In genomic region chr4:35752121-35752860, GRCm38 (mm10) we compare ENCODE assay signal across 25 mouse cellular contexts.
"Had no signal": no experiment of that assay in that cellular context is flagged by ENCODE, and none has a peak within 500 bp of the region (broad histone marks: within the 10 kb centered on the region; RNA-seq: fewer than 3 reads in every experiment).

No protein-coding gene starts in this region.

- H3K4me2 ChIP-seq: heart, embryonic 11.5 days; heart, embryonic 13.5 days; heart, embryonic 15.5 days; hindbrain, embryonic 13.5 days; hindbrain, embryonic 15.5 days; kidney, embryonic 15.5 days; limb, embryonic 13.5 days; limb, embryonic 15.5 days; liver, embryonic 12.5 days had no signal

- H3K9ac ChIP-seq: heart, embryonic 13.5 days; heart, embryonic 15.5 days; hindbrain, embryonic 13.5 days; hindbrain, embryonic 15.5 days; kidney, embryonic 15.5 days; limb, embryonic 13.5 days; limb, embryonic 15.5 days; liver, embryonic 12.5 days; liver, embryonic 14.5 days had no signal

- H3K4me1 ChIP-seq: heart, embryonic 13.5 days; heart, embryonic 15.5 days; hindbrain, embryonic 13.5 days; hindbrain, embryonic 15.5 days; kidney, embryonic 15.5 days; limb, embryonic 13.5 days; limb, embryonic 15.5 days; liver, embryonic 12.5 days had no signal

- H3K27ac ChIP-seq: heart, adult 2 months; heart, embryonic 13.5 days; heart, embryonic 15.5 days; hindbrain, embryonic 13.5 days; hindbrain, embryonic 15.5 days; hindbrain, postnatal 0 days; kidney, embryonic 15.5 days; kidney, postnatal 0 days; limb, embryonic 13.5 days; limb, embryonic 15.5 days; liver, embryonic 12.5 days; liver, embryonic 14.5 days had no signal

- H3K27me3 ChIP-seq: heart, embryonic 13.5 days; heart, embryonic 15.5 days; hindbrain, embryonic 13.5 days; hindbrain, embryonic 15.5 days; kidney, embryonic 15.5 days; limb, embryonic 13.5 days; limb, embryonic 15.5 days; liver, embryonic 12.5 days had no signal

- H3K4me3 ChIP-seq: heart, adult 2 months; heart, embryonic 13.5 days; heart, embryonic 15.5 days; hindbrain, embryonic 13.5 days; hindbrain, embryonic 15.5 days; kidney, embryonic 15.5 days; limb, embryonic 13.5 days; limb, embryonic 15.5 days; liver, embryonic 12.5 days had no signal

- H3K9me3 ChIP-seq: heart, embryonic 13.5 days; heart, embryonic 15.5 days; hindbrain, embryonic 13.5 days; hindbrain, embryonic 15.5 days; kidney, embryonic 15.5 days; limb, embryonic 13.5 days; limb, embryonic 15.5 days; liver, embryonic 12.5 days had no signal

- DNase-seq: gastrocnemius, postnatal 14 days; gastrocnemius, postnatal 36 days; heart, adult 11 months; heart, adult 2 months; heart, postnatal 14 days; heart, postnatal 36 days; kidney, adult 11 months; kidney, adult 2 months; kidney, adult 9 months; kidney, postnatal 14 days; kidney, postnatal 36 days; left cerebral cortex, postnatal 4 days had no signal

- ATAC-seq: hindbrain, postnatal 0 days; intestine, embryonic 16.5 days; liver, embryonic 12.5 days had no signal

- H3K36me3 ChIP-seq: heart, embryonic 13.5 days; heart, embryonic 15.5 days; hindbrain, embryonic 13.5 days; hindbrain, embryonic 15.5 days; kidney, embryonic 15.5 days; limb, embryonic 13.5 days; limb, embryonic 15.5 days; liver, embryonic 12.5 days had no signal
